Mouse (Mus musculus) forelimb bud, embryonic 11.5 days (tissue): ENCODE measurements around the gene Wnt9a.
A peak's percentile ranks its signal among the peaks of the same experiment; 100 is the strongest.
"Not testable (repeated sequence)": the region's sequence is repeated elsewhere in the genome, so short reads cannot be mapped to it uniquely, and the experiment has no call there.

Experiments
- DNase-seq: peaks from one replicate; pipeline ENCODE4 v3.0.0-alpha.2; 2012; ENCODE audit warnings: low read depth, low spot score

Gene Wnt9a

DNA sequence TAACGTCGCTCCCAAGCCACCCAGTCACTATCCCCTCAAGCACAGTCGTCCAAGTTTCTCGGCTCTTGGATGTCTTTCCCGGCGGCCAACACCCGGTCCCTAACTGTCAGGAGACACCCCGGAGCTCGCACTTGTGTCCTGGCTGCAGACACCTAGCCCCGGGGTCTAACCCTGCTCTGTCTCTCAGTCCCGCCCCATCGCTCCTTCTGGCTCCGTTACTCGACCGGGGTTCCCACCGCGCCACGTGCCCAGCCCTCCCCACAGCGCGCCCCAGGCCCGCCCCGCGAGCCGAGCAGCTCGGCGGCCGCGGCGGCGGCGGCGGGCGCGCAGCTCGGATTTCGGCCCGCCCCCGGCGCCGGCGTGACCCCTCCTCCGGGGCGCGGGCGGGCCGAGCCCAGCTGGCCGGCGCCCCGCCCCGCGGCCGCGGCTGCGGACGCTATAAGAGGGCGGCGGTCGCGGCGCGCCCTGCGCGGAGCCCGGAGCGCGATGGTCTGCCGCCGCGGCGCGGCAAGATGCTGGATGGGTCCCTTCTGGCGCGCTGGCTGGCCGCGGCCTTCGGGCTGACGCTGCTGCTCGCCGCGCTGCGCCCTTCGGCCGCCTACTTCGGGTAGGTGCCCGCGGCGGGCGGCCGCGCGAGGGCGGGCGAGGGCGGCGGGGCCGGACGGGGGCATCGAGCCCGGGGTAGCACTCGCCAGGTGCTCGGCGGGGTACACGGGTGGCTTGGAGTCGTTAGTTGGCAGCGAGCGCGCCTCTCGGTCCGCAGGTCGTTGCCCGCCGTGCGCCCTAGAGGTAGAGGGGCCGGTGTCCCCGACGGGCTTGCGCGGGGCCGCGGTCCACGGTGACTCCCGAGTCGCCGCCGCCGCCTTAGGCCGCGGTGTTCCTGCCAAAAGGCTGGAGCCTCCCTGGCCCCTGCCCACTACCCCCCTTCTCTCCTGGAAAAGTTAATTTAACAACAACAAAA lies at the start of gene Wnt9a:
TSS of gene Wnt9a (plus strand) at position 468 of the 961 bp plus-strand sequence.
- DNase-seq, result no peak

DNA sequence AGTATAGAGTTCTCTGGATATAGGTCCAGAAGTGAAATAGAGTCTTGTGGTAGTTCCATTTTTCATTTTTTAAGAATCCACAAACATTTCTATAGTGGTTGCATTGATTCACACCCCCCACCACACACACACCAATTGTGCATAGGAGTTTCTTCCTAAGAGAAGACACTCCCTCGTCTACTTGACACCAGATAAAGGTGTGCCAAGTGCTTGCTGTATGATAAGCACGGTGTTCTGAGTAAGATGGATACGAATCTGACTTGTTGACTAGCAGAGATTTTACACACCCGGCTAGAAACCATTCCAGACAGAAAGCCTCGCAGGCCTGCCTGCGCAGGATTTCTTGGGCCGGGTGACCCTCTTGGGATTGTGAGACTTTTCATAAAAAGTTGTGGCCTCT lies 47.1 kb upstream of the Wnt9a start:
- no peak for DNase-seq

DNA sequence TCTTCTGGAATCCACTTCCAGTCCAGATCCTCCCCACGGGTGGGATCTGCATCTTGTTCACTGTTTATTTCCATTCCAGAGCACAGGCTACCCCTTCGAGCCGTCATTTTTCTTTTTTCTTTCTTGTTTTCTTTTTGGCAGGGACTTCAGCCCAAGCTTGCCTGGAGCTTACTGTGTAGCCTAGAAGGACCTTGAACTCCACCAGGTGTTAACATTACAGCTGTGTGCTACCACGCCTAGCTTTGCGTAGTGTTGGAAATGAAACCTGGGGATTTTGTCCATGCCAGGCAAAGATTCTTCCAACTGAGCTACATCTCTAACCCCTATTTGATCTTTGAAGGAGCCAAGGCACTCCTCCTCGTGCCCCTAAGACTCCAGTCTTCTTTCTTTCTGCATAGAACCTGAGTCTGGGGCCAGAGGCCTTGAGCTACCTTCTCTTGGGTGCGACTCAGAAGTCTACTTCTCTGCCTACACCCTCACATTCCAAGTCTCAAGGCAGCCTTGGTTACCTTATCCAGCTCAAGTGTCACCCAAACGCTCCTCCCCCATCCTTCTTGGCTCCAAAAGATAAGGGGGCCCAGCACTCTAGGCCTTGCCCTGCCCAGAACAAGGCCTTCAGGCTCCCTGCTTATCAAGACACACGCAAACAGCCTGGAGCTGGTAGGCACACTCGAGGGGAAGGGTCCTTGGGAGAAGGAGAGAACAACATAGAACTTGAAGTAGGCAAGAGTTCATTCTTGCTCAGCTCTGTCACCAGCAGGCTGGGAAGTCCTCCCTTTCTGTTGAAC lies 45.8 kb upstream of the Wnt9a start:
- no peak for DNase-seq

DNA sequence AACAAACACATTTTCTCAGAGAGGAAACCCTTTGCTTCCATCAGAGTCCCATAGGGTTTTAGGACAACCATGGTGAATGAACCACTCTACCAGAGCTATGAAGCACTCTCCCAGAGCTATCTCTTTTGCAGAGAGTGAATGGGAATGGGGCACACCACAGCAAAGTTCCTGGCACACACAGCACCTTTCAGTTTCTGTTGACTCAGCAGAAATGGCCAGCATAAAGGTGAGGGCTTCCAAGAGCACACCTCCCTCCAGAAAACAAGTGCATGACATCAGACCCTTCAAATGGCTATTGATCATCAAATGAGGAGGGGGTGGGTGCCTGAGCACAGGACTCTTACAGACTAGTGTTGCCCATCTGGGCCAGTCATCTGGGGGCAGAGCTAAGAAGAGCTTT lies 44.4 kb upstream of the Wnt9a start:
- no peak for DNase-seq

DNA sequence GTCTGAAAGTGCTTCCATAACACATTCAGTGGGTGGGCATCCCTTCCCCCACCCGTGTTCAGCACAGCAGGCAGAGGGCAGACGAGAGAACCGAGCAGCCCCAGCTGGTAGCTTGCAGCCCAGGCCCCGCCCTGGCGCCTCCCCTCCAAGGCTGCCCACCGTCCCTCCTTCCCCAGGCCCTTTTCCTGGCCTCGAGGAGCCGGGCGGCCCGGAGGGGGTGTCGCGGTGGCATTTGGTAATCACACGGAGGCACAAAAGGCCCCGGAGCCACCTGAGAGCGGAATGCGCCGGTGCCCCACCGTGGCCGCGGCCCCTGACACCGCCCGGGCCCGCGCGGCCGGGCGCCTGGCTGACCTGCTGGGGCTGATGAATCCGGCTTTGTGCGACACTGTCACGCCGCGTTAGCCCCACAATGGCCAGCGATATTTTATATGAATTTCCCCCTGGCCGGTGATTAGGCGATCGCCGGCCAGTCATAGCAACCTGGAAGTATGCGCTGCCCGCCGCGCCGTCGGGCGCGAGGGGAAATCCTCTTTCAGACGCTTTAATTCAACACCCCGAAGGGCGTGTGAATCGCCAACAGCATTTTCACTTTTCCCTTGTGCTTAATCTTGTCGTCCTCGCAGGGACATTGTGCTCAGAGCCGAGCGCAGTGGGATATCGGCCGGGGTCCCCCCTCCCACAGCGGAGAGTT lies 42.7 kb upstream of the Wnt9a start:
- peak; percentile 19 for DNase-seq

DNA sequence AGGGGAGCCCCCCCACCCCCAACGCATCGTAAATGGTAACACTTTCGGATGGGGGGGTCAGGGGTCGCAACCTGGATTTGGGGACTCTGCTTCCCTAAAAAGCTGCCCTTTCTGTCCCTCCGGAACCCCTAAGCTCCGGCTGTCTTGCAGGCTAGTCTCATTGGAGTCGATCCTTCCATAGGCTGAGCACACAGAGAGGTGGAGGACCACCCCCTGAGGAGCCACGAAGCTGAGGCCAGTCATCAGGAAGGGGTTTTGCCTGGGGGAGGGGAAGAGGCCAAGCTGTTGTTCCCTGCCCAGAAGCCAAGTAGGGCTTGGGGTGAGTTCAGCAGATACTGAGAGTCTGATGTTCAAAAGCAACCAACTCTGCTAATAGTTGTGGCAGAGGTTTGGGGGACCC lies 42.1 kb upstream of the Wnt9a start:
- DNase-seq, result no peak

DNA sequence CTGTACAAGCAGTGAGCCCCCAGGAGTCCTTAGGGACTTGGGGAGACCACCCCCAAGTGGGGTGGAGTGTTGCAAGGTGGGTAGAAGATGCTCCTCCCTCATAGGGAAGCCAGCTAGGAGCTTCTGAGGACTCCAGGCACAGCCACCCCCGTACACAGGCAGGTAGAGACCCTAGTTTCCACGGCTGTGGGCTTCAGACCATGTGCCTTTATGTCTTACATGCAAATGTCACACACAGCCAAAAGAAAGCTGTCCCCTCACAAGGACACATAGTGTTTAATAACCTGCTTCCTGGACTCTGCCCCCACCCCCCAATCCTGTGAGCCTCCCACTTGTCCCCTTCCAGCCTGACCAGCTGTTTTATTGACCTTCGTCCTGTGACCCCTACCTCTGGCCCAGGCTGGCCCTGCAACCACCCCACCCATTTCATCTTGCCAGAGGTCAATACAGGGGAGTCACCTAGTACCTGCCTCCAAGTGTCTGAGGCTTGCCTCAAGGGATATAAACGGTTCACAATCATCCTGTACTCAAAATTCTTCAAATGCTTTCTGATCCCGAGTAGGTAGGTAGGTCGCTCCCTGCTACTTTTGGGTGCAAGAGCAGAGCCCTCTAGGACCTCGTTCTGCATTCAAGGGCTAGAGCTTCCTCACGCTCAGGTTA lies 41.4 kb upstream of the Wnt9a start:
- no peak for DNase-seq

DNA sequence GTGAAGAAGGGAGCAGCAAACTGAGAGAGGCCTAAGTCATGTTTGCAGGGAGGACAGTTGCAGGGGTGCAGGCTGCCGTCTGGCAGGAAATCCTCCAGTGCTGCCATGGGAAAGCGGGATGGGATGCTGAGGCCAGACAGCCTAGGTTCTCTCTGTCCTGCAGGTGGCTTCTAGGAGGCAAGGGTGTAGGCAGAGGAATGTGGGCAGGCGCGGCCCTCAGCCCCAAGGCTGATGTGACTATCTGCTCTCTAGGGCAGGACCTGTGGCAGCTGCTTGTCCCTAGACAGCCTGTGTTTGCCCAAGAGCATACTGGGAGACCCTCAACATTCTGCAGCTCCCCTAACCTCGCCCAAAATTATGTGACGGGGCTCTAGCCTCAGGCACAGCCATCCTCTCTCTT lies 40.0 kb upstream of the Wnt9a start:
- no peak for DNase-seq

DNA sequence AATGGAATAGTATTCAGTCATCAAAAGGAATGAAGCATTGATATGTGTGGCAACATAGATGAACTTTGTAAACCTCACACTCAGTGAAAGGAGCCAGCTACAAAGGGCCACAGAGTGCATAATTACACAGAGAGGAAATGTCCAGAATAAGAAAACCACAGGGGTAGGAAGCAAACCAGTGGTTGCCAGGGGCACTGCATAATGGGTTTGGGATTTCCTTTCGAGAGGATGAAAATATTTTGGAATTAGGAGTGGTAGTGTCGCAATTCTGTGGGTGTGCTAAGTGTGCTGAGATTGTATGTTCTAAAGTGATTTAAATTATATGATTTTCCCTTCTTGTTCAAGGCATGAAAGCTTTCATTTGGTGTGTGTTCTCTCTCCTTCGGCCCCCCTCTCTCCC lies 32.5 kb upstream of the Wnt9a start:
- DNase-seq, result no peak

DNA sequence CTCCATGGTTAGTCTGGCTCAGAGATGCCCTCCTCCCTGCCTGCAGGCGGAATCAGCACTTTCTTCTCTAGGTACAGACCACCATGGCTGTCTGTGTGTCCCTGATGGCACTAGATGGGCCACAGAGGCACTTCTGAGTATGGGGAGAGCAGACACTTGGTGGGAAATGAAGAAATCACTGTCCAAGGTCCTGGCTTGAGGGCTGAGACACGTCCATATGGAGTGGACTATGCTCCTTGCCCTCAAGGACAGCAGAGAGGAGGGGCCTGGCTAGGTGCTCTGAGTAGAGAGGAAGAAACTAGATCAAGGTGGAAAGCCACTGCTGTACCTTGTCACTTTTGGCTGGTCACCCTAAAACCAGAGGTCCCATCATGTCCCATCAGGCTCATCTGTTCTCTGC lies 29.9 kb upstream of the Wnt9a start:
- DNase-seq, result no peak

DNA sequence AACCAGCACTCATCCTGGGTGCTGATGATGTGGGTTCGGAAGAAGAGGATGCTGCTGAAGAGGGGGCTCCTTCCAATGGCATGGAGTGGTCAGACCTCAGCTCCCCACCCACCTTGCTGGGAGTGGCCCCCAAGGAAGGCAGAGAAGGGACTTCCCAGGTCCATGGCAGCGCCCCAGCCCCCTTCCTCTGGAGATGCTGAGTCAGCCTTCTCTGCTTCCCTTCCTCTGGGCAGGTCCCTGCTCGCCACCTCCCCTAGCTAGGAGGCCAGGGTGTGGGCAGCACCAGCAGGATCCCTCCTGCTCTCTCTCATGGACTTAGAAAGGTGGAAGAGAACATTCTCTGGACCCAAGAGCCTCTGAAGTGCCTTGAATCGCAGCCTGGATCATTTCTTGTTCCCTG lies 28.7 kb upstream of the Wnt9a start:
- DNase-seq, result no peak

DNA sequence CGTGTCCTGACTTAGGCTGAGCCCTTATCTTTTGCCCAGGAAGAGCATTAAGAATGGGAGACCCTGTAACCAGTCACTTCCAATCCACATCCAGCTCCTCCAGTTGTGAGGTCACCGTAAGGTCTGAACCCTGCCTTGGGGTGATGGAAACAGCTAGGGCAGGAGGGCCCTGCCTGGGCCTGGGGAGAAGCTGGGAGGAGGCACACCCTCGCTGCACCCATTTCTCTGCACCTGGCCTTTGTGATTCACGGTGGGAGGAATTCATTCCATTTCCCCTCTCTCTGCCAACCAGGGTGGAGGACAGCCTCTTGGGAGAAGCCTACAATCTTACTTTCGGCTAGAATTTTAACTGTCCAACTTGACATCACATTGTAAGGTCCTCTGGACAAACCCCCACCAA lies 24.6 kb upstream of the Wnt9a start:
- DNase-seq, result no peak

DNA sequence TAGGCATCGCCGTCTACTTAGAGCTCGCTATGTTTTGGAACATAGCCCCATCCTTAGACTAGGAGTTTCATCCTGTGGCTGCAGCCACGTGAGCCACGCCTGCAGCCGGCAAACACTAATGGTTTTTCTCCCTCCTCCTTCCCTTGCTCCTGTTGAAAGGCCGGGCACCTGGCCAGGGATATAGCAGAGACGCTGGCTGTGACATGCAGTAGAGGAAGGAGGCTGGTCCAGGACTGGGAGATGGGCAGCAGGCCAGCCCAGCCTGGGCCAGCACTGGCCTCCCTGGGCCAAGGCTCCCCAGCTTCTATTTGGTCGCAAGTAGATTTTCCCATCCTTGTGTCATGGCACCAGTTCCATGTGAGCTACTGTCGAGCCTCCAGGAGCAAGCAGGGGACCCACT lies 23.8 kb upstream of the Wnt9a start:
- no peak for DNase-seq

DNA sequence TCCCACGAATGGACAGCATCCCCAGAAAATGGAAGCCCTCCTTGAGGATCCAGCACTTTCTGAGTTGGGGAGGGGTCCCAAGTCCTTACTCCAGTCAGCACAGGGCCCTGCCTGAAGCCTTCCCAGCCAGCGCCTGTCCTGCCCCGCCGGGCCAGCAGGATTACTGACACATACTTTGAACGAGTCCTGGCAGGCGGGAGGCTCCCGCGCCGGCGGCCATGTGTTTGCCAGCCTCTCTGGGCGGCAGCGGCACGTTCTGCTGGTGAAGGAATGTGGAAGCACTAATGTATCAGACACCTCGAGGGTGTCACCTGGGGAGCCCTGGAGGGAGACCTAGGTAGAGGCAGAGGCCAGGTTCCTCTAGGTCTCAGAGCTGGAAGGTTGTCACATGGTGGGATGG lies 22.6 kb upstream of the Wnt9a start:
- DNase-seq, result no peak

DNA sequence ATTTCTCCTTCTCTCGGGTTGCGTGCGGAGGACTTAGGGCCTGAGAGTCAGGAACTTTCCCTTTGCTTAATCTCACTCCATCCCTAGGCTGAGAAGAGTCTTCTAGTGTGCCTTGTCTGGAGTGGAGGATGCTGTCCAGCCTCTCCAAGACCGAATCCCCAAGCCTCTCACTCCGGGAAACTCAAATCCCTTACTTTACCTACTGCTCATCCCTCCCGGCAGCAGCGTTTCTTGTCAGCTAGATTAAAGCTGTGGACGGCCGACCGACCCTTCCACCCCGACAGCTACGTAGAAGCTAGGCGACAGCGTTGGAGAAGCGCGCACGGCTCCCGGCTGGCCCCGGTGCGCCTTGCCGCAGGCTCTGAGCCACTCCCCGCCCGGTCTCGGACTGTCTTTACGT lies 17.0 kb upstream of the Wnt9a start:
- DNase-seq, result no peak

DNA sequence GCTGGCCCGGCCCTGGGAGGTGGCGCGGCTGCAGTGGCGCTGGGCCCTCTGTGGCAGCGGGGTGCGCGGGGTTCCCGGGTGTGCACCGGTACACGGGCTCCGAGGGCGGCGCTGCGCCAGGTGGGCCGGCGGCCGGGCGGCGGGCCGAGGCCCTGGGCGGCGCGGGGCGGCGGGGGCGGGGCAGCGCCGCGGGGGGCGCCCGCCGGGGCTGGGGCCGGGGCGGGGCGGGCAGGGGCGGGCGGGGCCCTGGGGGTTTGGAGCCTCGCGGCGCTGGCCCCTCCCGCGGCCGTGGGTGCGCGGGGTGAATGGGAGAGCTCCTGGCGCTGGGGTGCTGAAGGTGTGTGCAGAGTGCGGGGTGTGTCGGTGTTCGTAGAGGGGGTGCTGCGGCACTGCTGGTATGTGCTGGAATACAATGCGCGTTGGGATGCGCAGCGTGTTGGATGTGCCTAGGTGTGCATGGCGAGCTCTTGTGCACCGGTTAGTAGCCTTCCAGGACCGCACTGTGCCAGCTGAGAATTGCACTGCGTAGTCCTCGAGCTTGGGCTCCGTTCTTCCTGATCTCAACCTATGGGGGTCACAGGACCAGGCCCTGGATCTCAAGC lies 15.9 kb upstream of the Wnt9a start, which contains the start of gene Wnt3a:
TSS of gene Wnt3a (minus strand) at position 51 of the 602 bp plus-strand sequence.
- DNase-seq, result no peak

DNA sequence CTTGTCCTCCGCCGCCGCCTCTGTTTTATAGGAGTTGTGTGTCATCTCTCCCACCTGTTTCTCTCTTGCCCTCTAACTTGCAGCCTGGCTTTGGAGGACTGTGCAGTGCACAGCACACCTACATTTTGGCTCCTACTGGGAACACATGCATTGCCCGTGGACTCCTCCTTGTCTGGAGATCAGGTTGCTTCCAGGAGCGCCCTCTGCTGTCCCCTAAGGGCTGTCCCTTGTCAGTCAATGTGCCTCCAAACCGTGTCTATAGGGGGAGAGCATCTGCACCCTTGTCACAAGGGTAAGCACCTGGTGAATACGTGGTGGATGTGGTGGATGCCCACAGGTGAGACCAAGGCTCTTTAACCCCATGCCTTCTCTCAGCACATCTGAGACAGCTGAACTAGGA lies 13.1 kb upstream of the Wnt9a start:
- no peak for DNase-seq

DNA sequence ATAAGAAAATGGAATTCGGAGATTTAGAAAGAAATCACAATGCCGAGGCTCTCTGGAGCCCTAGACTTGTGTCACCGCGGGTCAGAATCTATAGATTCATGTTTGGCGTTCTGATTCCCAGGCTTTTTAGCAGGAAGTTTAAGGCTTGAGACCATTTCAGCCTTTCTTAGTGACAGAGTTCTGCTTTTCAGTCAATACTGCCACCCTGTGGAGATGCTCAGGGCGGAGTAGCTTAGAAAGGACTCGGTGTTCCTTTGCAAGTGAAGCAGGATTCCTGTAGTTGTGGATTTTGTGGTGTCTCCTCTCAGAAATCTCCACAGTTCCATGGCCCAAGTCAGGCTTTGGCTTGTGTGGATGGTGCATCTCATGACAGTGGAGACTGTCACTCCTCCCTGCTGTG lies 8.8 kb upstream of the Wnt9a start:
- DNase-seq, result no peak

DNA sequence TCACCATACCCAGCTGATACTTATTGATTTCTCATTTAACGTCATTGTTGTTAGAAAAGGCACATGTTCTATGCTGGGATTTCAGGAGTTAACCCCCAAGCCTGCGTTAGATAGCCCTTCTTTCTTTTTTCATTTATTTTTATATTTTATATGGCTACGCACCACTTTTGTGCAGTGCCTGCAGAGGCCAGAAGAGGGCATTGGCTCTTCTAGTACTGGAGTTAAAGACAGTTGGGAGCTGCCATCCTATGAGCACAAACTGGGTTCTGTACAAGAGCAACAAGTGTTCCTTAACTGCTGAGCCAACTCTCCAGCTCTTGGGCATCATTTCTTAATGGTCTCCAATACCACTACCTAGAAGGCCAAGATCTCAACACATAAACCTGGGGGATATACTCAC lies 6.5 kb upstream of the Wnt9a start:
- DNase-seq, result no peak

DNA sequence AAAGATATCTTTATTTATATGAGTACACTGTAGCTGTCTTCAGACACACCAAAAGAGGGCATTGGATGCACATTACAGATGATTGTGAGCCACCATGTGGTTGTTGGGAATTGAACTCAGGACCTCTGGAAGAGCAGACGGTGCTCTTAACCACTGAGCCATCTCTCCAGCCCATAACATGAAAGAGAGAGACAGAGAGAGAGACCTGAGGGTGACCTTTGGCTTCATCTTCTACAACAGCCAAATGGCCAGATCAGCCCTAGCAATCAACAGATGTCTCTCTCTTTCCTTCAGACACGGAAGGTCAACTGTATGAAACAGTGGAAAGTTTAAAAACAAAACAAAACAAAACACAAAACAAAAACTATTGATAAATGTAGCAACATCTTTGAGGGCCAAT lies 5.7 kb upstream of the Wnt9a start:
- not testable (repeated sequence) for DNase-seq
